7 mouse cellular contexts compared by ENCODE assay signal in the genomic region with DNA sequence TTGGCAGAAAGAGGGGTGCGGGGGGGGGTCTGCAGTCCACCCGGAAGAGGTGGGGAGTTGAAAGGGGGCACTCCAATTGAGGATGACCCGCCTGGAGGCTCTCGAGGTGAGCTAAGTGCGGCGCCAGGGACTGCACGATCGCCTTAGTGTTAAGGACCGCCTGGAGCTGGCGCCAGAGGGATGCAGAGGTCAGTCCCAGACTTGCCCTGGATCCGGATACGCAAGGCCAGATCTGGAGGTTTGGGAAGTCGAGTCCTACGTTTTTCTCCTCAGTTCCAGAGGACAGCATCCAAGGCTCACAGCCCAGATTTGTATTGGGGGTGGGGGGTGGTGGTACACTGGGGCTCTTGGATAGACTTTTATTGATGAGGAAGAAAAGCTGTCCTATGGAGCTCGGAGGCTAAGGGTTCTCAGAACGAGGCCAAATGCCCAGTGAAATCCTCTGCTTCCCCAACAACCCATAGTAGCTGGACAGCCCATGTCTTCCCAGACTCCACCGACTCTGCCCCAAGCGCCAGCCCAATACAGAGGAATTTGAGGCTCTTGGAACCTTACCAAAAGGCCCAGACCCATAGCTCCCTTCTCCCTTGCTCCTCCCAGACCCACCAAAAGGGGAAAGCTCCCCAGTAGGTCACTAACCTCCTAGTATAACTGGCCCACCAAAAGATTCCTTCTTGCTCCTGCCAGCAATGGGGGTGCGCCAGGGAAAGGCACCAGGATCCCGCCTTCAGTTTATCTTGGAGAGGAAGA. TPM values are rescaled to one million over a fixed set of nuclear protein-coding genes. Genes with fewer than 3 reads are reported as not detected.
DNase-seq lines count a peak whose midpoint lies in the region; ATAC-seq and TF ChIP-seq lines count a peak whose summit lies in the region.

No protein-coding gene starts in this region.

- no peaks in the 10 kb centered on the region for H3K36me3 ChIP-seq in forebrain, embryonic 10.5 days (replicated peaks)
- no peaks in the 10 kb centered on the region for H3K36me3 ChIP-seq in stomach, embryonic 14.5 days (ENCODE audit: control insufficient read depth, insufficient read depth, low read length)

- H3K9ac ChIP-seq in stomach, embryonic 14.5 days (replicated peaks; ENCODE audit: low read depth, low read length) = no peak overlapping the region

- H3K4me3 ChIP-seq in lung, adult 2 months (replicated peaks; ENCODE audit: extremely low read depth, low read depth, low read length) = no peak overlapping the region
- H3K4me3 ChIP-seq in forebrain, embryonic 10.5 days = peak overlapping the region; percentile 41
- peak overlapping the region; percentile 15; the same call in 1 of the 2 replicates for H3K4me3 ChIP-seq in stomach, embryonic 14.5 days (ENCODE audit: low read depth, low read length)

- 8% methylated on average over 20 of the region's 20 CpGs for WGBS in lung, adult 2 months
- 2% methylated on average over 20 of the region's 20 CpGs for whole genome bisulfite sequencing in forebrain, embryonic 10.5 days
- 2% methylated on average over 20 of the region's 20 CpGs for WGBS in stomach, embryonic 14.5 days

- H3K27ac ChIP-seq in forebrain, embryonic 10.5 days = peak overlapping the region; percentile 72
- H3K27ac ChIP-seq in stomach, embryonic 14.5 days (ENCODE audit: low read length) = no peak overlapping the region

- peak; percentile 16 for DNase-seq in lung, adult 2 months
- DNase-seq in lung, postnatal 14 days = no peak
- DNase-seq in forebrain, embryonic 10.5 days (ENCODE audit: extremely low spot score, low spot score) = peak; percentile 45
- DNase-seq in kidney, postnatal 36 days = peak; percentile 10 to 47
- no peak for DNase-seq in gastrocnemius, postnatal 25 days
- no peak for DNase-seq in MN1 (ENCODE audit: low spot score)

- H3K27me3 ChIP-seq in forebrain, embryonic 10.5 days (ENCODE audit: poor library complexity, severe bottlenecking) = peaks cover 100% of the 10 kb centered on the region
- peaks cover 70% of the 10 kb centered on the region for H3K27me3 ChIP-seq in stomach, embryonic 14.5 days (ENCODE audit: control insufficient read depth, insufficient read depth, low read length)

- ATAC-seq in stomach, embryonic 14.5 days (ENCODE audit: insufficient number of reproducible peaks, insufficient read depth, low FRiP score, low read depth) = no peak; the same call in 1 of the 2 replicates

- TF ChIP-seq POLR2A in lung, adult 2 months (IDR thresholded peaks at IDR 0.05; ENCODE audit: borderline replicate concordance, extremely low read depth, low read depth, low read length) = no peak

- H3K4me2 ChIP-seq in stomach, embryonic 14.5 days (replicated peaks; ENCODE audit: low read depth, low read length) = peak overlapping the region; percentile 20; the same call in 1 of the 2 replicates

- H3K4me1 ChIP-seq in lung, adult 2 months (ENCODE audit: control insufficient read depth, insufficient read depth, low read length) = peaks cover 6% of the 10 kb centered on the region; the same call in 1 of the 2 replicates
- H3K4me1 ChIP-seq in forebrain, embryonic 10.5 days = peaks cover 70% of the 10 kb centered on the region
- H3K4me1 ChIP-seq in stomach, embryonic 14.5 days (ENCODE audit: control insufficient read depth, insufficient read depth, low read length) = no peaks in the 10 kb centered on the region; the same call in 1 of the 2 replicates

- TF ChIP-seq CTCF in lung, adult 2 months (IDR thresholded peaks at IDR 0.05; ENCODE audit: insufficient read depth, low read length) = no peak

- no peaks in the 10 kb centered on the region for H3K9me3 ChIP-seq in forebrain, embryonic 10.5 days
- H3K9me3 ChIP-seq in stomach, embryonic 14.5 days (ENCODE audit: control insufficient read depth, low read depth, low read length) = no peaks in the 10 kb centered on the region

RNA-seq across cellular contexts. Expression of gene Kiz, which starts 20.2 kb away (rescaled TPM):
- polyA plus RNA-seq in lung, adult 2 months (2012; rRNA removed) = 5.5 and 8.0 TPM in 2 replicates
- 23.9 and 27.5 TPM in 2 replicates for polyA plus RNA-seq in forebrain, embryonic 10.5 days (2016; fragmentation: Nextera tagmentation; extraction: Ambion mirVana)
- 29.5 and 30.8 TPM in 2 replicates for polyA plus RNA-seq in stomach, embryonic 14.5 days (2014; fragmentation: Nextera tagmentation; extraction: Ambion mirVana)
- total RNA-seq in gastrocnemius, postnatal 25 days (2021) = 10 to 100 TPM; 33.9 to 37.8 TPM

Comparison
In these comparisons a context has a peak if more than half of its experiments do, and no peak if none do; other contexts are left out.
1. DNase-seq: peak in lung, adult 2 months (single experiment), forebrain, embryonic 10.5 days (single experiment) and kidney, postnatal 36 days (2 of 2); none in lung, postnatal 14 days (single experiment), gastrocnemius, postnatal 25 days (single experiment) and MN1 (single experiment).